Mouse (Mus musculus) olfactory bulb, adult 2 months (tissue): ENCODE results near the gene Relt.

ENCODE experiments used
- CTCF ChIP-seq: fragments of 200-500 bp; IDR thresholded peaks from 2 replicates; pipeline ENCODE4 v1.5.1; 2012; ENCODE audit warnings: low read depth, mild to moderate bottlenecking, low read length, moderate library complexity; ENCODE audit not compliant: insufficient read depth
- POLR2A ChIP-seq: fragments of 200-500 bp; IDR thresholded peaks from 2 replicates; pipeline ENCODE4 v1.6.1; 2012; ENCODE audit warnings: mild to moderate bottlenecking, low read depth, low read length, moderate library complexity; ENCODE audit not compliant: insufficient read depth

GRCm38 (mm10) chr7:100828549-100828948 is 34.7 kb downstream of the Relt start:
- TF ChIP-seq CTCF: no peak
- TF ChIP-seq POLR2A: no peak
